Mouse (Mus musculus) heart, postnatal 0 days (tissue): Measurements from ENCODE around the gene Olfr47.

Experiments
- CTCF ChIP-seq: IDR thresholded peaks from 2 replicates; pipeline ENCODE4 v1.5.1; 2016; ENCODE audit warnings: antibody characterized with exemption, control low read depth, low read depth
- EP300 ChIP-seq: IDR thresholded peaks from 2 replicates; pipeline ENCODE4 v1.6.1; 2016; ENCODE audit warnings: antibody characterized with exemption, low read depth

- TF ChIP-seq CTCF (no peak), EP300 (no peak)
These were observed 33.2 kb upstream of the Olfr47 start for GRCm38 (mm10) chr6:43198094-43198493.
